Mouse (Mus musculus) hematopoietic stem cell, adult 5-6 weeks (primary cell): Measurements from ENCODE around the gene Rbks. TPM values are rescaled to one million over a fixed set of nuclear protein-coding genes. Genes with fewer than 3 reads are reported as not detected.
"Not testable (repeated sequence)": the region's sequence is repeated elsewhere in the genome, so short reads cannot be mapped to it uniquely, and the experiment has no call there.

Source experiments
- ATAC-seq, 2 experiments: fragments of 125-278 bp in 1 of 2; replicated peaks in 1 of 2; 2 replicates each; pipeline ENCODE4 v1.8.0; 2016 to 2017; ENCODE audit warnings: inconsistent platforms in 2 of 2, mild to moderate bottlenecking in 2 of 2, moderate number of reproducible peaks in 2 of 2, low read depth in 1 of 2, moderate TSS enrichment in 1 of 2; ENCODE audit not compliant: low FRiP score in 2 of 2, poor library complexity in 2 of 2, severe bottlenecking in 2 of 2, insufficient read depth in 1 of 2, low TSS enrichment in 1 of 2
- total RNA-seq: library from RNA; stranded (forward); fragments of 172-1452, 232-1000 nt; gene quantifications from 2 replicates; pipeline ENCODE4 v1.2.3, GENCODE M21; 2017

Rbks gene
- total RNA-seq, 1 experiment from 2014 or later: 17.4 TPM

DNA sequence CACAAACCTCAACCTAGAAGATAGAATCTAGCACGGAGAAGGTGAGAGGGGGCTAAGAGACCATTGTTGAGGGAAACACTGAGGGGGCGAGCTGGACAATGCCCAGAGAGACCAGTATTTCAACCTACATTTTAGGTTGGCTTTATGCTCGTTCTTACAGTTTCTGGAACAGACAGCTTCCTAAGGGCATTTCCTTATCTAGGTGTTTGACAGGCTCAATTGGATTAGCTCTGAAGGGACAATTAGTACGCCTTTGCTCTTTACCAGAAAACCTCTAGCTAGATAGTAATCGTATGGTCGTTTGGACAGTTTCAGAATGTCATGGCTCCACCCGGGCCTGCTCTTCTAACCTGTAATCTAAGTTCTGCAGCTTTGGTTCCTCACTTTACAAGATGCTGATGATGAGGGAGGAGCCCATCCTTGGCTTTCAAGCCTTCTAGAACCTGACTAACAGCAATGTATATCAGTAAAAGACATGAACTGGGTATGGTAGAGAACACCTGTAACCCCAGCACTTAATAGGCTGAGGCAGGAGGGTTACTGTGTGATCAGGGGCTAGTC is 96.2 kb downstream of the Rbks start:
- no peak for ATAC-seq

DNA sequence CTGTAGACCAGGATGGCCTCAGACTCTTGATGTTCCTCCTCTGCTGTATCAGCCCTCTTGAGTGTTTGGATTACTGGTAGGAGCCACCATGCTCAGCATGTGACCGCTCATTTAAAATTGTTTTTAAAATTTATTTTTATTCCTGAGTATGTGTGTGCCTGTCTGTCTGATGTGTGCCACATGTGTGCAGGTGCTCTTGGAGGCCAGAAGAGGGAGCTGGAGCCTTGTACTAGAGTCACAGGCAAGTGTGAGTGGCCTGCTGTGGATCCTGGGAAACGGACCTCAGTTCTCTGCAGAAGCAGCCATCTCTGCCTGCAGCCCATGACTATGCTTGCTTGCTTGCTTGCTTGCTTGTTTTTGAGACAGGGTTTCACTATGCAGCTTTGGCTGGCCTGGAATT is 98.3 kb downstream of the Rbks start:
- no peak for ATAC-seq

DNA sequence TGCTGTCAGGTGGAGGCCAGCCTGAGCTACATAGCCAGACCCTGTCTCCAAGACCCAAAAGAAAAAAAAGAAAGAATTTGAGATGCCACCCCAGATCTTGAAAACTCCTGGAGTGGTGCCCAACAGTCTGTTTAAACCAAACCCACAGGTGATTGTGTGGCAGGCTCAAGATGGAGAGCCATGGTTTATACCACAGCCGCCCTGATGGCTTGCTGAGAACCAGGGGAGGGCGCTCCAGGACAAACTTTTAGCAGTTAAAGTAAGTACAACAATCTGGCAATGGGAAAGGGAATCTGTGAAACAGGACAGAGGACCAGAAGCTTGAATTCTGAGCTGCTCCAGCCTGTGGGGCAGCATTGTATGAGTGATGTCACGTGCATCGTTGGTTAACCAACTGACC is 98.8 kb downstream of the Rbks start:
- ATAC-seq: 0 out of 4 replicates have a peak, but pooled peaks of 1 of the 2 experiments have one; percentile 4

DNA sequence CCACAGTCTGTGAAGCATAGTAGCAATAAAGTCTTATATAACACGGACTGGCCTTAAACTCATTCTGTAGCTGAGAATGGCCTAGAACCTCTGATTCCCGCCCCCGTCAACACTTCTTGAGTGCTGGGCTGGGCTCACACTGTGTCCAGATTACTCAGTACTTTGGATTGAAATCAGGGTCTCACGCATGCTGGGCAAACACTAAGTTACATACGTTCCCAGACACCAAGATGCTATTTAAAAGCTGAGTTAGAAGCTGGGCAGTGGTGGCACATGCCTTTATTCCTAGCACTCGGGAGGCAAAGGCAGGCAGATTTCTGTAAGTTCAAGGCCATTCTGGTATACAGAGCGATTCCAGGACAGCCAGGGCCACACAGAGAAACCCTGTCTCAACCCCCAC is 99.3 kb downstream of the Rbks start:
- no peak for ATAC-seq

DNA sequence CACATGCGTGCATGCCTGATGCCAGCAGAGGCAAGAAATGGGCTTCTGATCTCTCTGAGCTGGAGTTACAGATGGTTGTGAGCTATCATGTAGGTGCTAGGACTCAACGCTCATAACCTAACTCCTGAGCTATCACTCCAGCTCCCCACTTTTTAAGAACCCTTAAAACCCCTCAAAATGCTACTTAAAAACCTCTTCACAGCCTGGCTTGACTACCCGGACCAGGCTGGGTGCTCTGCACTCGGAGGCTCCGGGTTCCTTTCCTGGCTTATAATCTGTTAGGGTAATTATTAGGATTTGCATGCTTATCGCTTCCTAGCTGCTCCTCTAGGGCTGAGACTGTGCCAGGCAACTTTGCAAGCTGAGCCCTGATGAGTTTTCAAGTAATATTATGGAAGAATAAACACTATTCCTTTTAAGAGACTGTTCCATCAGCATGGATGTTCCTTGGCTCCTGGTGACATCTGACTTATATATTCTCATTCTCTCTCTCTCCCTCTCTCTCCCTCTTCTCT is 99.9 kb downstream of the Rbks start:
- no peak for ATAC-seq

DNA sequence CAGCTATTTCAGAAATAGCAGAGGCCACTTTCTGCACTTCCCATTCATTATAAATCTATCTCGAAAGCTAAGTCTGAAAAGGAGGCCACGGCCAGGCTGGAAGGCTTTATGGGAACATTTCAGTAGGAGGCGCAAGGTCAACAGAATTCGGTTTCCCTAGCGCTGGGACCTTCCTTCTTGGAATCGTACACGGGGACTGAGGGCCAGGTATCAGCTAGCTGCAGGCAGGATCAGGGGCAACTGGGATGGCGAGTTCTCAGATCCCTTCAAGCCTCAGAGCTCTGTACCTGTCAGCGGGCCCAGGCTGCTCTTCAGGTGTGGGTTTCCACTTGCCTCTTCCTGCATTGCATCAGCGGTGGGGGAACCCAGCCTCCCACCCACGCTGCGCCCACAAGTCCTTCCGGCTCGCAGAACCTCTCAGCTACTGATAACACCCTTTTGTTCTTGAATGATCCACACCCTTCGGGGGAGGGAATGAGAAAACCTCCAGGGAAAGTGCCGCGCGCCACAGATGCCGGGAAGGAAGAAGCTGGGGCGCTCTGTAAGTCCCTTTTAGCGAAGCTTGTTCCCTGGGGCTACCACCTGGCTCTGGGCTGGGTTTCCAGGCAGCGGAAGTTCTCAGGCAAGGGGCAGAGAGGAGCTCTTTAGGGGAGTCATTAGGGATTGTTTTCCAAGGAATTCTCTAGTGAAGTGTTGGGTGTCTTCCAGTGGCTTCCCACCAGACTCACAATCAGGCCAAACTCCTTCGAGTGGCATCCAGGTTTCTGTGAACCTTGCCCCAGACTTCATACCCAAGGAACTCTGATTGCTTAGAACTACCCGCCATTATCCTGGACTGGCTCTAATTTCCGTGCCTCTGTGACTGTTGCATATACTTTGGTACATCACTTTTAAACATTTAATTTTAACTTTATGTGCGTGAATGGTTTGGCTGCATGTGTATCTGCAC is 100.7 kb downstream of the Rbks start, which contains the start of gene Mrpl33:
Mrpl33 (plus strand) TSS at position 455 of the 949 bp plus-strand sequence.
- peak; percentile 38 to 65 for ATAC-seq

DNA sequence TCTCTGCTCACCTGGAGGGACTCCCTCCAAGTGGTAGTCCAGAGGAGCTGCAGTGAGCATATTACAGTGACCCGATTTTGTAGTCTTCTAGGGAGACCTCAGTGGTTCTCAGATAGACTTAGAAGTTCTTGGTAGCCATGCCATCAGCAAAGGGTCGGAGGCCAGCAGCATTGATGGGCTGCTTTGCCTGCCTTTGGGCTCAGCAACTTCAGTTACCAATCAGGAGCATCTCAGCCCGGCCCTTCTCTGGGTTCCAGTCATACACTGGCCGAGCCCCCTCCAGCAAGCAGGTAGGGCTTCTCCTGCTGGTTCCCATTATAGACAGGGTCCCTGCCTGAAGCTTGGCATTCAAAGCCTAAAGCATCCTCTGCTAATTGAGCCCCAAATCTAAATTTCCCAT is 101.6 kb downstream of the Rbks start:
- no peak for ATAC-seq

DNA sequence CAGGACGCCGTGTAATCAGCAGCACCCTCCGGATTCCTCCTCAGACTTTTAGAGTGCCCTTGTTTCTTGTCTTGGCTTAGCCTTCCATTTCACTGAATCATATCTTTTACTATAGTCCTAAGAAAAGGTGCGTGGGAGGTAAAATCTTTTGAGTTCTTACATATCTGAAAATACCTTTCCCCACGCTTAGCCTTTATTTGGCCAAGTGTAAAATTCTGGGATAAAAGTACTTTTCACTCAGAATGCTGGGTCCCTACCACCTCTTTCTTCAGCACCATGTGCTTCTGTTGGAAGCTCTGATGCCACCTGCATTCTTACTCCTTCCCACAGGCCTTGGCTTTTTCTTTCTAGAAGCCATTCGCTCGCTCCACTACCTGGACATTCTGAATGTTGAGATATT is 106.3 kb downstream of the Rbks start:
- ATAC-seq: no peak

DNA sequence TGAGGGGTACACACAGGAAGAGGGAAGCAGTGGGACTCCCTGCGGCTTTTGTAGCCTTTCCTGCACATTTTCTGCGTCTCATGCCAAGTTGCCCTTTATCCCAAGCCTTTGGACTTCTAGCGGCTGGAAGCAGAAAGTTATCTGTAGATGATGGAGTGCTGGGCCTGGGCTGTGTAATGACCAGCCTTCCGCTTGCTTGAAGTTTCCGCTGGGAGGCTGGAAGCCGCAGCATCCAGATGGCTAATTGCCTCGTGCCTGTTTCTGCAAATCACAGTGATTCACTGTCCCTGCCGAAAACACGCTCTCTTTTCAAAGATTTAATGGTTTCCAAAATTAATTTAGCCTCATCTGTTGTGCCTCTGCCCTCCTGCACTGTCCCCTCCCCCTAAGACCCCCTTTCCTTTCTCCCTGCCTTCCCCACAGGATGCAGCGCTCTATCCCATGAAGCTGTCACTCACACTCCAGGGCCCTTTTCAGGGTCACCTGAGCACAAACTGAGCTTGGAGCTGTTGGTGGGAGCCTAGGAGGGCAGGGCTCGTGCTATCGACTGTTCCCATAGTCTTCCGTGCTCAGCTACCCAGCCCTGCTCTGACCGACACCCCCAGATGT is 107.6 kb downstream of the Rbks start:
- ATAC-seq: no peak

DNA sequence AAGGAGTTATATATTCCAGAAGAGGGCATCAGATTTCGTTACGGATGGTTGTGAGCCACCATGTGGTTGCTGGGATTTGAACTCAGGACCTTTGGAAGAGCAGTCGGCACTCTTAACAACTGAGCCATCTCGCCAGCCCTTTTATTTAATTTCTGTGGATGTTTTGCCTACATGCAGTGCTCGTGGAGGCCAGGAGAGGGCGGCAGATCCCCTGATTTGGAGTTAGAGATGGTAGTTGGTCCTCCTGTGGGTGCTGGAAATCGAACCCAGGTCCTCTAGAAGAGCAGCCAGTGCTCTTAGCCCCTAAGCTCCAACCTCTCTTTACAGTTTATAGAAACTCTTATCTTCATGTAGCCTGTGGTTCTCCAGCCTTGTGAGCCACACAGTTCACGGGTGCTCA is 108.8 kb downstream of the Rbks start:
- ATAC-seq: not testable (repeated sequence)

DNA sequence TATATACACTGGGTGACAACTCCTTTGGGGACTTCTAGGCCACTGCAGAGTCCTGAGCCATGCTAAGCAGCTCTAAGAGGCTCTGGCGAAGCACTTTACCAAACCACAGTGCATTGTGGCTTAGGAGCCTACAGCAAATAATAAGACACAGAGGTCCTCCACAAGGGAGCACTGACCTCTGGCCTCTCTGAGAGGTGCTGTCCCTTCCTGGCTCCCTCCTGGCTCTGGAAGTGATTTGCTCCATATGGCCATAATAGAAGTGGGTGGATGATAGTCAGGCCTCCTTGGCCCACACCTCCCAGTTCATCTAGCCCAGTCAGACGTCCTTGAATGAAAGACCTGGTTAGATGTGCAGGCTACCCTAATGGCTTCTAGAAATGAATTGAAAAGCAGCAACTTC is 109.4 kb downstream of the Rbks start:
- no peak for ATAC-seq

DNA sequence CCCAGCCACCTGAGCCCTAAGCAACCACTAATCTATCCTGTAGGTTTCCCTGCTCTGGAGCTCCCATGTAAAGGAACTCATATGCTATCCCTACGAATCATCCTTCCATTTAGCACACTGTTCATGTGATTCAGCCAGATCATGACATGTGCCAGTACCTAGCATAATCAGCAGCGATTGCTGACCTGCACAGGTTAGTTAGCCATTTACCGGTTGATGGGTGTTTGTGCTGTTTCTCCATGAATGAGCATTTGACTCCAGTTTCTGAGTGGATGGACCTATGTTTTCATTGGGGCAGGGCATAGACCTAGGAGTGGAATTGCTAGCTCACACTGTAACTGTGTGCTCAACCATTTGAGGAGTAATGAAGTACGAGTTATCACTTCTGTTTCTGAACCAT is 111.9 kb downstream of the Rbks start:
- no peak for ATAC-seq

DNA sequence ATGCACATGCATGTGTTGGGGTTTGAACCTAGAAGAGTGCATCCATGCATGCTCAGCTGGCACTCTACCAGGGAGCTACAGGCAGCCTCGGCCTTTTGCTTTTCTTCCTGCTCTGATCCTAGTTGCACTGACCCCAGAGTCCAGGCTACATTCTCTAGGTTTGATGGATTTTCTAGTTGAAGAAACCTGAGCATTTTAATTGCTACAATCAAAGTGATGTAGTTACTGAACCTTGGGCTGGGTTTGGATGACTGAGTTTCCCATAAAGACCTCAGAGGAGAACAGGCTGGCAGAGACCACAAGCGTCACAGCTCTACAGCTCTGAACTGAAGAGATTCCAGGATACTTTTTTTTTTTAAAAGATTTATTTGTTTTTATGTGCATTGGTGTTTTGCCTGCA is 114.2 kb downstream of the Rbks start:
- ATAC-seq: no peak

DNA sequence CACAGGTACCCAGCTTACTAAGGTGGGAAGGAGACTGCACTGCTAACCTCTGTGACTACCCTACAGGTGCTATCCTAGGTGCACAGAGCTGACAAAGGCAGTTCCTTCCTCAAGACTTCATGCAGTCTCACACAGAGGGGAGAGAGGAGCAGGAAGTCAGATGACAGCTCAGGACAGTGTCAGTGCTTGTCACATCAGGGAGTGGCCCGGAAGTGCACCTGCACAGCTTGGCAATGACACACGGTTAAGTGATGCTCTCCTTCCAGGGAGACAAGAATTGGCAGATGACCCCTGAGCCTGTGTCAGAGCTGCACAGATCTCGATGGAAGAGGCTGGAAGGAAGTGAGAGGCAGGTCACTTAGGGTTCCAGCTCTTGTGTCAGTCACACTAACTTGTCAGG is 115.5 kb downstream of the Rbks start:
- peak in 1 of 2 experiments; percentile 14; a peak in 1 of 4 replicates for ATAC-seq

DNA sequence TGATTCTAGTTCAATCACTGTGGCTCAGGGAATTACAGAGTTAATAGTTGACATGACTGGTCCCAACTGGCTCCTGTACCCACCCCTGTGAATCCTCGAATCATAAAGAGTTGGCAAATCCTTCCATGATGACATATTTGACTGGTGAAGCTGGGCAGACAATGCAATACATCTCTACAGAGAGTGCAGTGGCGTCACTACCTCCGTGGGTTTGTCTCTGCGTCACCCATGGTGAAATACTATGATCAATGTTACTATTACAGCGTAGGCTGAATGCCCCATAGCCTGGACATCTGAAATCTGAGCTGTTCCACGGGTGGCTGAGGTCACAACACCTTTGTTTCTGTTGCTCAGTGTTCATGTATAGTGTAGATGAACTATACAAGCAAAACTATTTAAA is 116.2 kb downstream of the Rbks start:
- peak in 1 of 2 experiments; percentile 38; a peak in 1 of 4 replicates for ATAC-seq

DNA sequence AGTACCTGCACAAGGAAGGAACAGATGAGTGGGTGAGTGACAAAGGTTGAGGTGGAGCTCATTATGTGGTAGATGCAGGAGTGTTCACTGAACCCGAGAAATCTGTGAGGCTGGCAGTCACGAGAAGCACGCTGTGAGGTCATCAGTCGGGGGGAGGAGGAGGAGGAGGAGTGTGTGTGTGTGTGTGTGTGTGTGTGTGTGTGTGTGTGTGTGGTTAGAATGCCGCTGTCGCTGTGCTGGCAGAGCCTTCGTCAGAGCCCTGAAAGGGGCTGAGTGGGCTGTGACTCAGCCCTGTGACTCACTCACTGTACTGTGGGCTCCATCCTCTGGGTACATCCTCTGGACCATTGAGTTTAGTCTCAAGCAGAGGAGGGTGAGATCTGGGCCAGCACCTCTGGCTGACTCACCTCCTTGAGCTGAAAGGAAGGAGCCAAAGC is 120.9 kb downstream of the Rbks start:
- ATAC-seq: 0 out of 4 replicates have a peak, but pooled peaks of 1 of the 2 experiments have one; percentile 42
